Mouse (Mus musculus) liver, postnatal 0 days (tissue): ENCODE data around the gene Pole4.

Experiments
- CTCF ChIP-seq: sonication (generic); IDR thresholded peaks from 2 replicates; pipeline ENCODE4 v1.5.1; 2016; ENCODE audit warnings: antibody characterized with exemption, low read depth
- EP300 ChIP-seq: IDR thresholded peaks from 2 replicates; pipeline ENCODE4 v1.6.1; 2016; ENCODE audit warnings: antibody characterized with exemption, low read depth, mild to moderate bottlenecking

DNA sequence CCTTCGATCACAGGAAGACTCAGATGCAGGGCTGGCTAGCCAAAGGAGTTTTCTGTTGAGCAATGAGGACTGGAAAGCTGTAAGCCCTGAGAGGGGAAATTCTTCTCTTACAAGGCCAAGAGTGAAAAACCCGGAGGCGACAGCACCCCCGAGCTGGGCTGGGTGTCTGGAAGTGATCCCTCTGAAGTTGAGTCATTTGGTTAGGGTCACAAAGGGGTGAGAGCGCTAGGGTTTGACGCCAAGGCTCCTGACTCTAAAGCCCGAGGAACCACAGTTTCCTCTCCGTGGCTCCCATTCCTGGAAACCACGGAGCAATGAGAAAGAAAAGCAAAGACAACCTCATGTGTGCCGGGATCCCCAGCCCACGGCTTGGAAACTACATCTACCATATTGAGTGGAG lies 47.9 kb upstream of the Pole4 start:
- TF ChIP-seq CTCF = no peak
- TF ChIP-seq EP300 = no peak
